Mouse (Mus musculus) urinary bladder, postnatal 14 days (tissue): Measurements from ENCODE around the gene Rprml.

Experiments used
- DNase-seq: peaks from one replicate; pipeline ENCODE4 v3.0.0; 2021; ENCODE audit warnings: low spot score

Rprml gene

DNA sequence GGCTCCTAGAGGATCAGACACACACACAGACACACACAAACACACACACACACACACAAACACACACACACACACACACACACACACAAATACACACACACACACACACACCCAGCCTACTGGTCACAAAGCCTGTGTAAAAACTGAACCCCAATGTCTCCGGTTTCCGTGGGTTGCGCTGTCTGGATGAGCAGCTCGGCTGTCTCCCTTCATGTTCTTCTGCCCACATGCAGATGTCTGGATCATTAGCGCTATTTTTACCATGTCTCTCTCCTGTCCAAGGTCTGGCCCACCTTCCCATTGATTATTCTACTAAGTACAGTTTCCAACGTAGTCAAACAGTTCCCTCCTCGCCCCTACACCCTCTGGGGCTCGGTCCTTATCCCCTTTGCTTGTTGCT lies 13.7 kb downstream of the Rprml start:
- DNase-seq: no peak

DNA sequence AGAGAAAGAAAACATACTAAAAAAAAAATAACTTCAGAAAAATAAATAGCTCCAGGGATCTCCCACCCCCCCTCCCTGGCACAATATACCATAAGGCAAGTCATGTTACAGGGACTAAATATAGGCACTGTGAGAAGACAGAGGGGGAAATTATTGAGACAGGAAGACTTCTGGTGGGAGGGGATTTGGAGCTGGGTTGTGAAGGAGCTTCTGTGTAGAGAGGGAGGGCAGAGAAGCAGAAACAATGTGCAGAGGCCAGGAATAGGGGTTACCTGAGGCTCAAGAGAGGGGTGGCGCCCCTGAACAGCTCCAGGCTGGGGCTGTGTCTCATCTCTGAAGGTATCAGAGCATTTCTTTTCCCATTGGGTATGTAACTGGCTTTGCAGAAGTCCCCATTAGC lies 16.3 kb downstream of the Rprml start:
- DNase-seq: no peak

DNA sequence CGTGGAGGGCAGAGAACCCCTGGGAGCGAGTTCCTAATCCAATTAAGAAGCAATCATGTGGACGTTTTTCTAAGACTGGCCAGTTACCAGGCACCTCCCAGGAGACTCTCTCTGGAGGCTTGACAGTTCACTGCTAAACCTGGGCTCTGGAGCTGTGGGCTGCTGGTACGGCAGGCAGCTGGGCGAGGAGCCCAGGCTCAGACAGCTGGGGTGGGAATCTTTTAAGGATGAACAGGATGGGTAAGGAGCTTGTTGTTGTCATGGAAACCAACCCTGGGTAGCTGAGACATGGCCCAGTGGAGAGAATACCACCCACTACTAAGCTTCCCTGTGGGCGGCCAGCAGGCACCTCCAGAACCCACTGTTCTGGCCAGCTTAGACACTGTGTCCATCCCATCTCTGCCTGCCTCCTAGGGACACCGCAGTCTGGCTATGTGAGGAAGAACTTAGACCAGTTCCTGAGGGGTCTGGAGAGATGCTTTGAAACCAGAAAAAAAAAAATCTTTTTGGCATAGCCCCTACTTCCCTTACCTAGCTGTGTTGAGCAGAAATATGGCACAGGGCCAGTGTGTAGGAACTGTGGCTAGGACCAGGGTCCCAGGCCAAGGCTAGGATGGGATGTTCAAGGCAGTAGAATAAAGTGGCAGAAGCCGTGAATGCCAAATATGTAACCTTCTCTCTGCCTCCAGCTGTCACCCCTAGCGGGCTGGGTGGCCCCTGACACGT lies 17.0 kb downstream of the Rprml start:
- DNase-seq: no peak

DNA sequence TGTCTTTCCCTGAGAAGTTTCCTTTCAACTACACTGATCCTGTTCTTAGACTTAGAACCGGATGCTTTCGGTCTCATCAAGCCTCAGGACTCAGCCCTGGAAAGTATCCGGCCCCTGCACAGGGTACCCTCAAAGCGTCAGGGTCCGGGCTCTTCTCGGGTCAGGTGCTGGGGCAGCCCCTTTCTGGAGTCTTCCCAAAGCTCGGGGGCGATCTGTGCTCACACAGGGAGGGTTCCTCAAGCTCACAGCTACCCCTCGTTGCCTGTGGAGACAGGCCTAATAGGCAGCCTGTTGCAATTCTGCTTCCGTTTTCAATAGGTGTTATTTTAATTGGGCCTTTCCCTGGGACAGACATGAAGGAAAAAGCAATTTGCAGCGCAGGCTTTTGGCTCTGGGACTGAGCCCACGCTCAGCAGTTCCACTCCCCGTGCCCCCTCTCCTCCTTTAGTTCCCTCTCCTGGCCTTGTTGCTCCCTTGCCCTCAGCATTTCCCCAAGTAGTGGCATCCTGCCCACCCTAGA lies 17.6 kb downstream of the Rprml start:
- DNase-seq: no peak

DNA sequence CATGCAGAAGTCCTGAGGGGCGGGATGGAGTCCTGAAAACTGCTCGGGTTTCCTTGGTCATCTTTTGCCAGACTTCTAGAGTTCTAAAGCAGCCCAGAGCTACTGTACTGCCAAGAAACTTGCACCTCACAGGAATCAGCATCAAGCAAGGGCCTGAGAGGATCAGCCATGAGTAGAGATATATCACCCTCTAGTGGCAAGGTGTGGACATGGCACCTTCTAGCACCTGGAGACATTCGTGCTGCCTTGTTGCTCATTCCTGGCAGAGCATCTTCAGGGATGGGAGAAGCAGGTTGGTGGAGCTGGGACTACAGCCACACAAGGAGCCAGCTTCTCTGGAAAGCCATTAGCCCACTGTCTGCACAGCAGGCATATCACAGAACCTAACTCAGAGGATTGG lies 26.2 kb downstream of the Rprml start:
- DNase-seq: peak; percentile 46

DNA sequence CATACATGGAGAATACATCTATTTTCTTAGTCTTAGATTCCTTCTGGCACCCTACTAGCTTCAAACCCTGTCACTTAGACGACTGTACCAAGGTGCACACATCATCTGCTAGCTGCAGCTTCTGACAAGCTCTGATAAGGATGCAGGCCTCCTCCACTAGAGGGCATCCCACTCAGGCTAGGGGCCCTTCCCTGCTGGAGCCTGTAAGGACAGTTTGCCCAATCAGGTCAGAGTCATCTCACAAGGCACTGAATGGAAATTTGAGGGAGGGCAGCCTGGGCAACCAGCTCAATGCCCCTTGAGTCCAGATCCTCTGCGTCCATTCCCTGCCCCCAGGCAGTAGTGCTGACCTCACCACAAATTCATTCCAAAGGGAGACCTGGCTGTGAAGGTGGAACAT lies 27.7 kb downstream of the Rprml start:
- DNase-seq: peak; percentile 48

DNA sequence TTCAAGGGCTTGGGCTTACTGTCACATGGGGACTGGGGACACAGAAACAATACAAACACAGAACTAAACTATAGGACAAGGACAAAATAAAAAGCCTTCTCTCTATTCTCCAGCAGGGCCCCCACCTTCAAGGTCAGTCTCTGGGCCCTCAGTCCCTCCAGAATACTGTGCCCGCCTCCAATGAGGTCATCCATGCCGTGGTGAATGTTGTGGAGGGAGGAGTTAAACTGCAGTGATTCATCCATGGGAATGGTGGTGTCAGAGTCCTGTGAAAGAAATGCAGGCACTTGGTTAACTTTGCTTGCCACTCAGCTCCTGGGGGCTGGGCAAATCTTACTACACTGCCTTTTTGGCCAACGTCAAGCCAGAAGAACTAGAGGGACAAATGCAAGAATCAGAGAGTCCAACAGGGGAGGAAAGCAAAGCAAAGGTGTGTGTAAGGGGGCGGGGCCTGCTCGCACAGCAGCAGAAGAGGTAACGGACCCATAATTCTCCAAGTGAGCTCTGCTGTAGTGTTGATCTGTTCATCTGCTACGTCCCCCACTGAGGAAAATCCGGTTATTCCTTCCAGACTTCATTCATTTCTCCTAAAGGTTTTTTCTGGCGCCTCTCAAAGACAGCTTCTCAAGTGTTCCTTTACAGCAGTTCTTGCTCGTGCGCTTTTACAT lies 34.4 kb downstream of the Rprml start:
- no peak for DNase-seq

DNA sequence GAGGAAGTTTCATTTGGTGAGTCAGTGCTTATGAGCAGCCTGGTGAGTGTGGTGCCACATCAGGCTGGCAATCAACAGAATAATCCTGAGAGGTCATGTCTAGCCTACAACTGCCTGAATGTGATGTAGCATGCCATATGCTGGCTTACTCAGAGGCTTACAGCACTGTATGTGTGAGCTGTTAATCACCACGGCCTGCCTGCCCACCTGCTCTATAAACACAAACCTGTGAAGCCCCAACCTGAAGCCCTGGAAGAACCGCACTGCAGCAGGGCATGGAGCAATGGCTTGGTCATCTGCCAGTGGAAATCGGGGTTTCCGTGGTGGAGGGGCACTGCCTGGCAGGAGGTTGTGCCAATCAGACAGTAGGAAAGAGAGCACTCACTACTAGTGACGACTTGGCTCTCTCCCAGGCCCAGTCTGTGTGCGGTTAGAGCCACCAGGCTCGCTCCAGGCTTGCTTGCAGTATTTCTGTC lies 35.9 kb downstream of the Rprml start:
- no peak for DNase-seq

DNA sequence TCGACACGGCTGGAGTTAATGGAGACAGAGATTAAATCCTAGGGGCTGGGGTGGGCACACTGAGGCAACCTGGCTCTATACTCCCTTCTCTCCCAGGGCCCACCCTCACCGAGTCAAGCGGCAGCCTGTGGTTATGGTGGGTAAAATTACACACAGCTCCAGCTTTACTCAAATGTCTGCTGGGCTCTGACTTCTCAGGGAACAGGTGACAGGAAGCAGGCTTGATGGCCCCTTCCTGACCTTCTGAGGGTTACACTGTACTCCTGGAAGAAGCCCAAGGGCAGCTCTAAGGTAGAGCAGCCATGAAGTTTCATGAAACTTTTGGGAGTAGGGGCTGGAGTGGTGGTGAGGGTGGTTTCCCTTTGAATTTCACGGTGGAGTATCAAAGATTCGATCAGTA lies 37.3 kb downstream of the Rprml start:
- DNase-seq: no peak

DNA sequence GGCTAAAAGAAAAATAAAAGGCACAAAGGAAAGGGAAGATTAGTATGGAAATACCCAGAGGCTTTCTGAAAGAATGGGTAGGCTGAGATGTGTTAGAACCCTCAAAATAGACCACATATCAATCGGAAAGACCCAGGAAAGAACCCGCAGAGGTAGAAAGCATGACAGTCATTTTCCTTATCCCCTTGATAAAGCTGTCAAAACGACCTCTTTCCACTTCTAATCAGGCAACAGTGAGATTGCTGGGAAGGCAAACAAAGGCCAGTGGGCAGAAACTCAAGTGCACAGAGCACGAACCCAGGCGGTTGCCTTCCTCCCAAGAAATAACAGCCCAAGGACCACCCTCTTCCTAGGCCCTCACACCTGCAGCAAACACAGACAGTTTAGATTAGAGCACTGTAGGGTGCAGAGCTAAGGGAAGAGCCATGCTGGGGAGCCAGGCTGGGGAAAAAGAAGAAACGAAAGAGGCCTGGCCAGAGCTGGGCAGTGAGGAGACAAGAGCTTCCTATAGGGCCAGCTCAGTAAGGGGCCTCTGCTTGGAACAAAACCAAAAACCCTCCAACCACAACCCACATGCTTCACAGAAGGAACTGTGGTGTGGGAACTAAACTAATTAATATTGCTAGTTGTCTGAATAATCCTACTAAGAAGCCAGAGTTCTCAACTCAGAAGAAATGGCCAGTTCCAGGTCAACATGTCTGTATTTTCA lies 39.1 kb downstream of the Rprml start:
- no peak for DNase-seq

DNA sequence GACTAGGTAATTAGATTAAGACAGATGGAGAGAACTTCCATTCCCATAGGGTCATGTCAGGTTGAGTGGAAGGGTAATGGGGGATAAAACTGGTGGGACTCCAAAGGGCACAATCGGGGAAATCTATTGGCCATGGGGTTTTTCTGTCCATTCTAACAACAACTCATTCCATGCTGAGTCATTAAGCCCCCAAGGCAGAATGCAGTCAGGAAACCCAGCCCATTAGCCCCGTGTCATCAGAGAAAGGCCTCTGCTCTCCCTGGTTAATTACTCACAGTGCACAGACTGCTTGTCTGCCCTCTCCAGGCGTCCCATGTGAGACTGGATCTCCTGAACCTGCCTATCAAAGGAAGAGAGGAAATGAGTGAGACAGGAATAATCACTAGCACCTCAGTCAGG lies 39.6 kb downstream of the Rprml start:
- DNase-seq: no peak

DNA sequence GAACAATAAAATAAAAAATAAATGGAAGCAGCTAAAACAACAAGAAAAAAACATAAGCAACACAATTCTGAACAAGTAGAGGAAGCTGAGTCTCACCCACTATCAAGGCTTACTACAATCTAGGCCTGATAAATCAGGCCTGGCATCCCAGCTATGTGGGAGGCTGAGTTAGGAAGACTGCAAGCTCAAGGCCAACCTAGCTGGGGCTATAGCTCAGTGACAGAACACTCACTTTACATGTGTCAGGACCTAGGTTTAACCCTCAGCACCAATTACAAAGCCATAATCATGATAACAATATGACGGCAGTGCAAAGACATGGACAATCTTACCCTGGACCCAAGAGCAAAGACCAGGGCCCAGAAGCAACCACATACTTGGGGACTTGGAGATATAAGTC lies 41.7 kb downstream of the Rprml start:
- DNase-seq: no peak

DNA sequence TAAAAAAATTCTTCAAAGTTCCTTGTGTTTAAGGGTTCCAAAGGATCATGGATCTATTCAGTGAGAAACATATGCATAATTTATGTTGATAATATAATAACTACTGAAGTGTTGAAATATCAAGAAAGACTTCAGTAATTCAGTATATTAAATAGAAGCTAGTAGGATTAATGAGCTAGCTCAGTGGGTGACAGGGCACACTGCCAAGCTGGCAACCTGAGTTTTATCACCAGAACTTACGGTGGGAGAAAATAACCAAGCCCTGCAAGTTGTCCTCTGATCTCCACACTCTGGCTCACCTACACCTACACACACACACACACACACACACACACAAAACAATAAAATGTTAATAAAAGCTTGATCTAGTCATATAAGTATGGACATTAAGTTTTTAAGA lies 43.9 kb downstream of the Rprml start:
- no peak for DNase-seq

DNA sequence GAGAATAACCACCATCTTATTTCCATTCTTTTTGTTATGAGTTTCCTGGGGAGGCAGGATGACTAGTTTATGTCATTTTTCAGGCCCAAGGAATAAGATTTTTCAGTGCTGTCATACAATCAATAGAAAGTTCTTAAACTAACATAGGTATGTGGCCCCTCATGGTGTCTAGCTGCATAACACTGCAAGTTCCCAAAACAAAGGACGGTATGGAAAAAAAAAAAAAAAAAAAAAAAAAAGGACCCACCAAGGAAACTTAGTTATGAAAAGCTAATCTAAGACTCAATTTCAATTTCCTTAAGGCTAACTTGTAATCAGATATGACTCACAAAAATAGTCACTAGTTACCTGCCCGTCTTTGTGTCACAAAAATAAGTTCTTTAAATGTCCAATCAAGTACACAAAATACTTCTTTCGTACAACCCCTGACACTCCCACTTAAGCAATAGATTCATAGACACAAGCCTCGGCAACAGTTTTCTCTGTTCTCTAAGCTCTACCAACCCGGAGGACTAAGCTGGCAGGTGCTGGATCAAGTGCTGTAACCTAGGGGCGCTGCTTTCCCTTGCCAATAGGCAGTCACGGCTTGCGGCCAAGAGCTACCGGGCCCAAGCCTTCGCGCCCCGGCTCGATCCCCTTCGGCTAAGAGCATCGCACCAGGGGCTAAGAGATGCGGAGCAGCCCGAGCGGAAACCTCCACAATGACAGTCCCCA lies 47.6 kb downstream of the Rprml start:
- DNase-seq: no peak

DNA sequence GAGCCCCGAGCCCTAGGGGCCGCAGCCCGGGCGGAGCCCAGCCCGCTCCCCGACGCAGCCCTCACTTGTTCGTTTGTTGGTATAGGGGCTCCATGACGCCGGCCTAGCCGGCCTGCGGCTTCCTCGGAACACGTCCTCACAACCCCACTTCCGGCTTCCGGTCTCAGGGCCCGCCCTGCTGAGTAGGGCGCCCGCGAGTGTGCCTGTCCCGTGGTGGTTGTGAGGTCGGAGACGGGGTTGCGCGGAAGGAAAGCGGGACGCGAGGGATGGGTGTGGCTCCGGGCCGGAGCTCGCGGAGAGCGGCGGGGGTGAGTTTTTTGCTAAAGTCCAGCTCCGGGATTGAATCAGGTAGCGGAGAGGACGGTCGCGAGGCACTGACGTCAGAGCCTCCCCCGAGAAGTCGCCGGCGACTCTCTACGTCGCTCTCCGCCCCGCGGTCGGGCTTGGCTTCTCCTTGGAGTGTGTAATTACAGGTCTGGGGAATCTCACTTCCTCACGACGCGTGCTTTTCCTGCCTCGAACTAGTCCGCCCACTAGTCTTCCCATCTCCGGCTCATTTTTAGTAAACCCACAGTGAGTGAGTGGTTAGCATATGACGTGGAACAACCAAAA lies 48.3 kb downstream of the Rprml start, which contains the start of gene Gosr2:
TSS of gene Gosr2 (minus strand) at position 334 of the 612 bp plus-strand sequence.
- DNase-seq: peak; percentile 88

DNA sequence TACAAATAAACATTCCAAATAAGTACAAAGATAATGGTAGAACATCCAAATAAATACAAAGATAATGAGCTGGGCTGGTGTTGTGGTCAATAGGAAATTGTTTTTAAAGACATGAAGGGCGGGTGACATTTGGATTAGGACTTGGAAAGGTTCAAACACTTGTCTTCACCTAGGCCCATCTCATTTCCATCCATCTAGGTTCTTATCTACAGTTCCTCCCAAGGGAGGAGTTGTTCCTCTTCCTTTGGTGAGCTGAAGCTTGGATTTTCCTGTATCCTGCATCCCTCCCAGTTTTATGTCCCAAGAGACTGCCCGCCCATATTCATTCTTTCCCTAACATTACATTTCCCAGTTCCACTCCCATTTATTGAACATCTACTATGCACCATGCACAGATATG lies 48.9 kb downstream of the Rprml start:
- no peak for DNase-seq
